In the genomic region with DNA sequence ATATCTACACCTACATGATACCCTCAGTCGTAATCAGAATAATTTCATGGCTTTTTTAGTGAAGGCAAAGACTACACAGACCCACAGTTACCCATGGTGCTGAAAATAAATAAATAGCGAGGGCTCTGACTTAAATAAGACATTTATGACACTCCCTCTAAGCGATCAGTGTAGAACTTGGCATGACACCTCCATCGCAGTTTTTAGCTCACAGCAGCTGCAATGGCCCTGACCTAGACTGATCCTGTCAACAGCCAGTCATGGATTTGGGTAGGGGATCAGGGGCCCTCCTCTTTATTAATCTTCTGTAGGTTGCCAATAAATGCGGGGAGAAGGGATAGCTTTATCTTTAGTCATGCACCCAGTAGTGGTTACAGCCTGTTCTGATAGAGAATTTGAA, we compare ENCODE assay signal across 14 mouse cellular contexts.
"Had no signal": no experiment of that assay in that cellular context is flagged by ENCODE, and none has a peak within 500 bp of the region (broad histone marks: within the 10 kb centered on the region; RNA-seq: fewer than 3 reads in every experiment).

No protein-coding gene starts in this region.

- H3K27me3 ChIP-seq: neural tube, embryonic 12.5 days had no signal

- H3K4me3 ChIP-seq: midbrain, embryonic 12.5 days; neural tube, embryonic 12.5 days had no signal

- H3K27ac ChIP-seq: liver, embryonic 14.5 days; midbrain, embryonic 12.5 days; neural tube, embryonic 12.5 days had no signal

- ATAC-seq: midbrain, embryonic 16.5 days had no signal

- DNase-seq: lung, adult 18-20 months; lung, embryonic 14.5 days; lung, postnatal 10 days; lung, postnatal 4 days; midbrain, embryonic 14.5 days; right cerebral cortex, postnatal 14 days; spleen, adult 18-20 months; thymus, adult 2 months; thymus, postnatal 25 days; thymus, postnatal 4 days had no signal

- H3K9me3 ChIP-seq: midbrain, embryonic 12.5 days; neural tube, embryonic 12.5 days had no signal

- H3K4me2 ChIP-seq: lung, embryonic 14.5 days; midbrain, embryonic 12.5 days; neural tube, embryonic 12.5 days had no signal

- H3K36me3 ChIP-seq: midbrain, embryonic 12.5 days; neural tube, embryonic 12.5 days had no signal

- H3K9ac ChIP-seq: liver, embryonic 14.5 days; lung, embryonic 14.5 days; midbrain, embryonic 12.5 days; neural tube, embryonic 12.5 days had no signal

- H3K4me1 ChIP-seq: midbrain, embryonic 12.5 days; neural tube, embryonic 12.5 days had no signal
